Mouse (Mus musculus): ENCODE data around the gene Ncor2. TPM values are rescaled to one million over a fixed set of nuclear protein-coding genes. Genes with fewer than 3 reads are reported as not detected.

Gene Ncor2
- polyA plus RNA-seq (2015; fragmentation: Nextera tagmentation; extraction: Ambion mirVana): 16.5 and 17.0 TPM in 2 replicates

DNA sequence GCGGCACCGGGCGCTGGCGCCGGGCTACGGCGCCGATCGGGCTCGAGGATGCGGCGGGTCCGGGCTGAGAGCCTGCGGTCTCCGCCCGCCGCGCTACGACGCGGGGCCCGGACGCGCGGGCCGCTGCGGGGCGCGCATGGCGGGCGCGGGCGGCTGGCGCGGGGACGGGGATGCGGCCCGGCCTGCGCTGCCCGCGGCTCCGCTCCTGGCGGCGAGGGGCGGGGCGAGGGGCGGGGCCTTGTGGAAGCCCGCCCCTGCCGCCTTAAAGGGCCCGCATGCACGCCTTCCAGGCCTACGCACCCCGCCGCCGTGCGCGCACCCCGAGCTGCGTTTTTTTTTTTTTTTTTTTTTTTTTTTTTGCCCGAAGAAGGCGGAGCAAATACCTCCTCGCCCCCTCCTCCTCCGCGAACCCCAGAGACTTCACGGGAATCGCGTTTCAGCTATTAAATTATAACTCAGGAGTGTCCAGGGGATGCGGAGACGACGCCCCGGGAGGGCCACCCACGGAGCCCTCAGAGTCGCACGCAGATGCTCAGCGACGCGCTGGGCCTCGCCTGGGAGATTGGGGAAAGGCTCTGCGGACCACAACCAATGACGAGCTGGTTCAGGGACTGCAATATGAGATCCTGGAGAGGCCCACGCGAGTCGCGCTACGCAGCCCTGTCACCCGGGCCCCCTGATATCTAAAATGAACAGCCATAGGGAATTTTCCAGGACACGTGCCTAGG lies at the start of gene Ncor2:
Gene Ncor2 (minus strand): TSS at position 213 of the 728 bp plus-strand sequence.
- peak; percentile 58 for ATAC-seq (ENCODE audit: extremely low read depth, insufficient number of reproducible peaks, low FRiP score, low TSS enrichment)
- no peaks in the 10 kb centered on the region for H3K36me3 ChIP-seq
- H3K4me2 ChIP-seq: peak within 1 kb of the TSS; percentile 98
- no peaks in the 10 kb centered on the region for H3K9me3 ChIP-seq
- peak within 1 kb of the TSS; percentile 96 for H3K27ac ChIP-seq (replicated peaks)
- H3K9ac ChIP-seq: peak within 1 kb of the TSS; percentile 97
- H3K27me3 ChIP-seq (replicated peaks): no peaks in the 10 kb centered on the region
- H3K4me3 ChIP-seq: peak within 1 kb of the TSS; percentile 91
- WGBS: 0% methylated on average over 63 of the region's 87 CpGs
- peaks cover 56% of the 10 kb centered on the region for H3K4me1 ChIP-seq

DNA sequence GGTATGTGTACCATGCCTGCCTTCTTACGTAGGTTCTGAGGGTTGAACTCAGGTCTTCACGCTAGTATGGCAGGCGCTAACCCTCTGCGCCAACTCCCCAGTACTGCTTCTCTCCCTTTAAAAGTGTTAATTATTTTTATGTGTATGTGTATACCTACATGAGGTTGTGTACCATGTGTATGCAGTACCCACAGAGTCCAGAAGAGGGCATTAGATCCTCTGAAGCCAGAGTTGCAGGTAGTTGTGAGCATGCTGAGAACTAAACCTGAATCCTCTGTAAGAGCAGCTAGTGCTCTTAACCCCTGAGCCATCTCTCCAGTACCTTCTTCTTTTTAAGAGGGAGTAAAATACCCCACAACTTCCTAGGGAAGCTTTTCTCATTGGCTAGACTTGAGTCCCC lies 48.7 kb upstream of the Ncor2 start:
- no peaks in the 10 kb centered on the region for H3K36me3 ChIP-seq
- H3K9me3 ChIP-seq: peaks cover 6% of the 10 kb centered on the region
- no peak for ATAC-seq (ENCODE audit: extremely low read depth, insufficient number of reproducible peaks, low FRiP score, low TSS enrichment)
- no peak overlapping the region for H3K4me2 ChIP-seq
- no peak overlapping the region for H3K4me3 ChIP-seq
- WGBS: 93% methylated on average over 4 of the region's 4 CpGs
- no peak overlapping the region for H3K9ac ChIP-seq
- peaks cover 6% of the 10 kb centered on the region for H3K4me1 ChIP-seq
- H3K27me3 ChIP-seq (replicated peaks): no peaks in the 10 kb centered on the region
- H3K27ac ChIP-seq (replicated peaks): no peak overlapping the region

GRCm38 (mm10) chr5:125226229-125226634 lies 47.2 kb upstream of the Ncor2 start:
- Histone ChIP-seq H3K4me1 (peaks cover 20% of the 10 kb centered on the region), H3K27ac (replicated peaks) (no peak overlapping the region), H3K9ac (no peak overlapping the region), H3K4me3 (no peak overlapping the region), H3K4me2 (no peak overlapping the region), H3K36me3 (no peaks in the 10 kb centered on the region), H3K9me3 (peaks cover 6% of the 10 kb centered on the region), H3K27me3 (replicated peaks) (no peaks in the 10 kb centered on the region)
- ATAC-seq (ENCODE audit: extremely low read depth, insufficient number of reproducible peaks, low FRiP score, low TSS enrichment): no peak
- WGBS: 63% methylated on average over 12 of the region's 12 CpGs

DNA sequence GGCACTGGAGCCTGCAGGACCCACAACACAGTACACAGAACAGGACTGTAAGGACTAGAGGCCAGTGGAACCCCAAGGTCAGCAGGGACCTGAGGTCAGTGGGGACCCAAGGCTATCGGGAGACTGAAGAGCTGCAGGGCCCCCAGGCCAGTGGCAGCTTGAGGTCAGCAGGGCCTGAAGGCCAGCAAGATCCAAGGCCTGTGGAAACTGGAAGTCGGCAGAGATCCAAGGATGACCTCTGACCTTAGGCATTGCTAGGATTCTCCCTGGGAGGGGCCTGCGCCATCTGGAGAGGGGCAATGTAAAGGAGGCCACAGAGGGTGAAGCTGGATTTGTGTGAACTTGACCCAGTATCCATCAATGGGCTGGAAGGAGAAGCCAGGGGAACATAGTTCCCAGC lies 45.9 kb upstream of the Ncor2 start:
- Histone ChIP-seq H3K9ac (no peak overlapping the region), H3K4me1 (peaks cover 22% of the 10 kb centered on the region), H3K4me3 (no peak overlapping the region), H3K27ac (replicated peaks) (no peak overlapping the region), H3K9me3 (peaks cover 6% of the 10 kb centered on the region), H3K36me3 (no peaks in the 10 kb centered on the region), H3K4me2 (no peak overlapping the region), H3K27me3 (replicated peaks) (no peaks in the 10 kb centered on the region)
- ATAC-seq (ENCODE audit: extremely low read depth, insufficient number of reproducible peaks, low FRiP score, low TSS enrichment): no peak
- WGBS: 55% methylated on average over 3 of the region's 3 CpGs

GRCm38 (mm10) chr5:125223961-125224360 lies 44.9 kb upstream of the Ncor2 start:
- Histone ChIP-seq H3K27ac (replicated peaks) (no peak overlapping the region), H3K36me3 (no peaks in the 10 kb centered on the region), H3K9ac (no peak overlapping the region), H3K4me1 (peaks cover 22% of the 10 kb centered on the region), H3K4me3 (no peak overlapping the region), H3K9me3 (peaks cover 6% of the 10 kb centered on the region), H3K27me3 (replicated peaks) (no peaks in the 10 kb centered on the region), H3K4me2 (no peak overlapping the region)
- ATAC-seq (ENCODE audit: extremely low read depth, insufficient number of reproducible peaks, low FRiP score, low TSS enrichment): no peak
- 60% methylated on average over 5 of the region's 5 CpGs for WGBS

- 28% methylated on average over 6 of the region's 6 CpGs for WGBS
- Histone ChIP-seq H3K27ac (replicated peaks) (no peak overlapping the region), H3K4me3 (no peak overlapping the region), H3K4me2 (no peak overlapping the region), H3K4me1 (peaks cover 27% of the 10 kb centered on the region), H3K9ac (no peak overlapping the region), H3K36me3 (no peaks in the 10 kb centered on the region), H3K27me3 (replicated peaks) (no peaks in the 10 kb centered on the region), H3K9me3 (peaks cover 3% of the 10 kb centered on the region)
- ATAC-seq (ENCODE audit: extremely low read depth, insufficient number of reproducible peaks, low FRiP score, low TSS enrichment): no peak
Observed at GRCm38 (mm10) chr5:125222706-125223105, 43.7 kb upstream of the Ncor2 start.

DNA sequence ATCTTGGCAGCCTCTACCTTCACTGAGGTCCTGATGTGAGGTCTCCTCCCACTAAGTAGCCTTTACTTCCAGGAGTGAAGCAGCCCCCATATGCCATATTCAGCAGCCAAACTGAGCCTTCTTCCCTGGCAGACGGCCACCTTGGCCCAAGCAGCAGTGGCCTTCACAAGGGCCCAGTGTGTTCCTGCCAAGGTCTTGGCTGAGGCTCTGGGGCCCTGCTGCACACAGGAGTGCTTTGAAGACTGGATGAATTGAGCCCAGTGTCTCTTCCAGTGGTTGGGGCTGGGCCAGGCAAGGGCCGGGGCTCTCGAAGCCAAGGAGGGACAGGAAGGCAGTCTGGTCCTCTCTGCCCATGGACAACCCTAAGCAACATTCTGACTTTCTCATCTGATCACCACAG lies 42.8 kb upstream of the Ncor2 start:
- Histone ChIP-seq H3K4me1 (peaks cover 31% of the 10 kb centered on the region), H3K9ac (no peak overlapping the region), H3K36me3 (no peaks in the 10 kb centered on the region), H3K27ac (replicated peaks) (peak overlapping the region; percentile 50), H3K4me3 (no peak overlapping the region), H3K27me3 (replicated peaks) (no peaks in the 10 kb centered on the region), H3K4me2 (no peak overlapping the region), H3K9me3 (no peaks in the 10 kb centered on the region)
- ATAC-seq (ENCODE audit: extremely low read depth, insufficient number of reproducible peaks, low FRiP score, low TSS enrichment): no peak
- 60% methylated on average over 3 of the region's 3 CpGs for WGBS

- H3K9me3 ChIP-seq: no peaks in the 10 kb centered on the region
- H3K27me3 ChIP-seq (replicated peaks): 0 out of 2 replicates have a peak, but pooled peaks cover 3% of the 10 kb centered on the region
- H3K9ac ChIP-seq: no peak overlapping the region
- ATAC-seq (ENCODE audit: extremely low read depth, insufficient number of reproducible peaks, low FRiP score, low TSS enrichment): no peak
- H3K4me3 ChIP-seq: no peak overlapping the region
- H3K4me2 ChIP-seq: no peak overlapping the region
- no peaks in the 10 kb centered on the region for H3K36me3 ChIP-seq
- H3K4me1 ChIP-seq: peaks cover 44% of the 10 kb centered on the region
- WGBS: 68% methylated on average over 9 of the region's 9 CpGs
- H3K27ac ChIP-seq (replicated peaks): no peak overlapping the region
Observed at GRCm38 (mm10) chr5:125217426-125218170, 38.6 kb upstream of the Ncor2 start.

- peak overlapping the region; percentile 74 for H3K9ac ChIP-seq
- H3K9me3 ChIP-seq: no peaks in the 10 kb centered on the region
- 9% methylated on average over 24 of the region's 24 CpGs for WGBS
- peaks cover 29% of the 10 kb centered on the region for H3K4me1 ChIP-seq
- no peaks in the 10 kb centered on the region for H3K36me3 ChIP-seq
- peak overlapping the region; percentile 38 for H3K4me3 ChIP-seq
- ATAC-seq (ENCODE audit: extremely low read depth, insufficient number of reproducible peaks, low FRiP score, low TSS enrichment): peak; percentile 32; the same call in 1 of the 2 replicates
- H3K27ac ChIP-seq (replicated peaks): peak overlapping the region; percentile 59
- H3K4me2 ChIP-seq: peak overlapping the region; percentile 66
- H3K27me3 ChIP-seq (replicated peaks): peaks cover 9% of the 10 kb centered on the region; the same call in 1 of the 2 replicates
Observed at GRCm38 (mm10) chr5:125215930-125216459, 37.0 kb upstream of the Ncor2 start.

DNA sequence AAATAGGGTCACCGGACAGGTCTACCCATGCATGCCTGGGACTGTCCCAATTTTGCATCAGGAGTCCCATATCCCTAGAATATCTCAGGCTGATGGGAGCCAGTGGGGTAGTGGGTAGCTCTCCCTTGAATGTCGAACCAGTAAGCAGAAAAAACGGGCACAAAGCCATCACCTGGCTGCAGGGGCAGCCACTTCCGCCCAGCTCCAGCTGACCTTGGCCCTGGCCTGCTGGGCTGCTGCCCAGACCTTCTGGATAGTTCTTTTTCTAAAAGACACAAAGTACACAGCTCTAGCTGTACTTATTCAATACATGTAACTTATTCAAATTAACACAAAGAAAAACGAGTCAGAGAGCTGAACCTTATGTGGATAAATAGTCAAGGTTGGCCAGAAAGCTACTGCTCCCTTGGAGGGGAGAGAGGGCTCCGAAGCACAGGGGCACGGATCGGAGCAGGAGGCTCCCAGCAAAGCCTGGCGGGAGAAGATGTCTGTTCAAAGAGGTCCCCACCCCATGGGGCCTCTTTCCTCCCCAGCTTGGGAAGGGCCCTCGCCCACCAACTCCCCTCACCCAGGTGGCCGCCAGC lies 36.4 kb upstream of the Ncor2 start:
- Histone ChIP-seq H3K9ac (peak overlapping the region; percentile 74), H3K4me1 (peaks cover 29% of the 10 kb centered on the region), H3K27ac (replicated peaks) (peak overlapping the region; percentile 59), H3K27me3 (replicated peaks) (peaks cover 9% of the 10 kb centered on the region; the same call in 1 of the 2 replicates), H3K4me3 (peak overlapping the region; percentile 38), H3K9me3 (no peaks in the 10 kb centered on the region), H3K4me2 (peak overlapping the region; percentile 66), H3K36me3 (no peaks in the 10 kb centered on the region)
- 27% methylated on average over 11 of the region's 11 CpGs for WGBS
- ATAC-seq (ENCODE audit: extremely low read depth, insufficient number of reproducible peaks, low FRiP score, low TSS enrichment): no peak

GRCm38 (mm10) chr5:125214064-125214463 lies 35.0 kb upstream of the Ncor2 start:
- 38% methylated on average over 6 of the region's 6 CpGs for WGBS
- H3K27ac ChIP-seq (replicated peaks): 0 out of 2 replicates have a peak overlapping the region, but pooled peaks have one; percentile 24
- no peaks in the 10 kb centered on the region for H3K9me3 ChIP-seq
- no peak overlapping the region for H3K9ac ChIP-seq
- no peak overlapping the region for H3K4me2 ChIP-seq
- H3K4me1 ChIP-seq: peaks cover 29% of the 10 kb centered on the region
- H3K27me3 ChIP-seq (replicated peaks): peaks cover 9% of the 10 kb centered on the region; the same call in 1 of the 2 replicates
- H3K4me3 ChIP-seq: no peak overlapping the region
- no peaks in the 10 kb centered on the region for H3K36me3 ChIP-seq
- no peak for ATAC-seq (ENCODE audit: extremely low read depth, insufficient number of reproducible peaks, low FRiP score, low TSS enrichment)
